Mouse (Mus musculus): ENCODE results near the gene Foxk2.
"Not testable (repeated sequence)": the region's sequence is repeated elsewhere in the genome, so short reads cannot be mapped to it uniquely, and the experiment has no call there.

The Foxk2 gene

DNA sequence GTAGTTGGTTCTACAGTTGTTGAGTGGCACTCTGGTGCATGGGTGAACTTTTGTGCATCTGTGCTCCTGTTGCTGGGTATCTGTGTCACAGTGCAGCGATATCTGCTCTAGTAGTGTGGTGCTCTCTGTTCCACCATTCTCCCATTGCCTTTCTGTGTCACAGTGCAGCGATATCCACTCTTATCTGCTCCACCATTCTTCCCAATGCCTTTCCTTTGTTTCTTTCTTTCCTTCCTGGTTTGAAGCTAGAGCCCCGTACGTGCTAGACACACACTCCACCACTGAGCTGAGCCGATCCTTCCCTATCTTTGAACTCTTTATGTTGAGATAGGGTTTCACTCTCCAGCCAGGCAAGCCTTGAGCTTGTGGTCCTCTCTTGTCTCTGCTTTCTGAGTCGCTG lies 23.1 kb downstream of the Foxk2 start:
- no peak for DNase-seq

DNA sequence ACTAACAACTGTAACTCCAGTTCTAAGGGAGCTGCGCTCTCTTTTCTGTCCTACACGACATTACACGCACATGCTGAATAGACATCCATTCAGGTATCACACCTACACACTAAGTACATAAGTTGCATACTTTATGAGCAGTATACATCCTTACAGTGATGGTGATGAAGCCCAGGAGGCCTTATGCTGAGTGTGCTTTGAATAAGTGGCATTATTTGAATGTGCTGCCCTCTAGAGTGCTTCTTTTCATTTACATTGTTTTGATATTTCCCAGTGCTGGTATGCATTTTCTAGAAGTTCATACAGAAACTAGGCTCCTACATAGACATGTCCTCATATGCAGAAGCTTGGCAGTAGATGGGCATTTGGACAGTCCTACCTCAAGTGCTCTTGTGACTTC lies 30.1 kb downstream of the Foxk2 start:
- no peak for DNase-seq

DNA sequence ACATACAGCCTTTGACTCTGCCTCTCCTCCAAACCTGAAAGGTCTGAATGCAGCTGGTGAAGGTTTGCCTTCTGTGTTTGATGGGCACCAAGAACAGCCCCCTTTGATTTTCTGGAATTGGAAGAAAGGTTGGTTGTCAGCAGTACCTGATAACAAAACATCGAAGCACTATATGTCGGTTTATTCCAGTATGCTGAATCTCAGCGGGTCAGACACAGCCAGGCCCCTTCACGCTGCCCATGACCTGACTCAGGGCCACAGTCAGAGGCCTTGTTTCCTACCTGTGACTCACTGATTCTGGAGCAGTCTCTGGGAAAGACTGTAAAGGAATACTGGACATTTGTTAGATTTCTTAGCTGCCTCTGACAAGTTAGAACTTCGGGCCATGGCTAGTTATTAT lies 35.0 kb downstream of the Foxk2 start:
- DNase-seq, result no peak

DNA sequence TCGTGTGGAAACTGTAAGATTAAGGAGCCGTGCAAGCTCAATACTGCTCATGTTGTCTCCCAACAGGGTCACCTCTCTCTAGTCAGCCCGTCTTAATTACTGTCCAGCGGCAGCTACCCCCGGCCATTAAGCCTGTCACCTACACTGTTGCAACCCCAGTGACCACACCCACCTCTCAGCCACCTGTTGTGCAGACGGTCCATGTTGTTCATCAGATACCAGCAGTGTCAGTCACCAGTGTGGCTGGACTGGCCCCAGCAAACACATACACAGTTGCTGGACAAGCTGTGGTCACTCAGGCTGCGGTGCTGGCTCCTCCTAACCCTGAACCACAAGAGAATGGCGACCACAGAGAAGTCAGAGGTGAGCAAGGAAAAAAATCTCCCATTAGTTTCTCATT lies 38.7 kb downstream of the Foxk2 start:
- DNase-seq, result no peak

DNA sequence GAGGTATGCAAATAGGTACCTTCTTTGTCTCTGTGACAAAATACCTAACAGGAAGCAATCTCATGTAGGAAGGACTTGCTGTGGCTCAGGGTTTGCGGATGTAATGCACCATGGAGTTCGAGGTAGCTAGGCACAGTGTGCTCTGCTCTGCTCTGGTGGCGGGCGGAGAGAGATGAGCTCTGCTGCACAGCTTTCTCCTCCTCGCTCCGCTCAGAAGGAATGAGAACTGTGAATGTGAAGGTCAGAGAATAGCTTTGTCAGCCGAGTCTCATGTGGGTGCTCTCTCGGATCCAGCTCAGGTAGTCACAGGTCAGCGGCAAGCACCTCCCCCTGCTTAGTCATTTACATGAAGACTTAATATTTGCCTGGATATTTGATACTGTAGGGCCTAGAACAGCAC lies 40.5 kb downstream of the Foxk2 start:
- DNase-seq, result peak; percentile 59

- DNase-seq, result no peak
These were observed 45.6 kb downstream of the Foxk2 start for GRCm38 (mm10) chr11:121305371-121305770.

GRCm38 (mm10) chr11:121306608-121307007 lies 46.8 kb downstream of the Foxk2 start:
- no peak for DNase-seq

GRCm38 (mm10) chr11:121307712-121308111 lies 47.9 kb downstream of the Foxk2 start:
- not testable (repeated sequence) for DNase-seq

- DNase-seq, result peak; percentile 27
These were observed 66.2 kb downstream of the Foxk2 start for GRCm38 (mm10) chr11:121326034-121326433.

DNA sequence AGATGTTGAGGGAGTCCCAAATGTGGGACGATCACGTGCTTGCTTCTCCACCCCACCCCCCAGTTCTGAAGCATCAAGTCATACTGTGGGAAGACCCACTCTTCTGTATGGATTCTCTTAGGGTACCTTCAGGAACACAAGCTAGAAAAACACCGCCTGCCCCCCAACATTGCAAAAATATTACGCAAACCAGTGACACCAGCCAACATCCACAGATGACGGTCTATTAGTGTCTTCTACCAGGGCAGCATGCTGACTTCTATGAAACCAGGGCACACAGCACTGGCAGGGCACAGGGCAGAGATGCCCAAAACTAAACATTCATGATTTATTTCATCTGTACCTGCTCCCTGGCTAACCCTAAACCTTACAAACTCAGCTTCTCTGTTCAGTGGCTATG lies 66.9 kb downstream of the Foxk2 start:
- no peak for DNase-seq

DNA sequence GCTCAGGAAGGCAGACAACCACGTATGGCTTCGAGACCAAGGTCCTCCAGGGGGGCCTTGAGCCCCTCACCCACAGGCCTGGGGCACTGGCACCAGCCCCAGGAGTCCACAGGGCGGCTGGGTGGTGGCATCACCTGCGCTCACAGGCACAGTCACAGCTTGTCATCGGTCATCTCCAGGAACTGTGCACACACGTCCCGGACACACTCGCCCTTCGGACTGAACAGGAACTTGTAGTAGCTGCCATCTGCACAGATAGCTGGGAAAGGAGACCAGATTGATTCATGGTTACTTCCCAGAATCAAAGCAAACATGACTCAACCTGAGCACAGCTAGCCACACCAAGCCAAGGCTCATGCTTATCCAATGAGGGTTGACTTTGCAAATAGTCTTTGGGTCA lies 68.4 kb downstream of the Foxk2 start:
- DNase-seq, result no peak

- no peak for DNase-seq
These were observed 68.8 kb downstream of the Foxk2 start for GRCm38 (mm10) chr11:121328619-121329018.

DNA sequence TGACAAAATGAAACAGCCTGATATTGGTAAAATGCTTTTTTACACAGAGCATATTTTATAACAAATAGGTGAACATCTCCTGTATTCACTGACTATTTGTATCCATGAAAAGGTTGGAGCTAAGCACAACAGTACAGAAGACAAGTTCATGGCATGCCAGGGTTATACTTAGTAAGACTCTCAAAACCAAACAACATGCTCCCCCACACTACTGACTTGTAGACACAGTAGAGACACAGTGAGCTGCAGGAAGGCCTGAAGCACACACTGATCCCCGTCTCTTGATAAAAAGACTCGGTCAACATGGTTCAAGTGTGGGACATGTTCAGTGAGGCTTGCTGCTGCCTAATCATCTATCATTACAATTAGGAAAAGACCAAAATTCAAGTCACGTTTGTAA lies 71.9 kb downstream of the Foxk2 start:
- no peak for DNase-seq

- no peak for DNase-seq
These were observed 79.9 kb downstream of the Foxk2 start for GRCm38 (mm10) chr11:121339647-121340046.

DNA sequence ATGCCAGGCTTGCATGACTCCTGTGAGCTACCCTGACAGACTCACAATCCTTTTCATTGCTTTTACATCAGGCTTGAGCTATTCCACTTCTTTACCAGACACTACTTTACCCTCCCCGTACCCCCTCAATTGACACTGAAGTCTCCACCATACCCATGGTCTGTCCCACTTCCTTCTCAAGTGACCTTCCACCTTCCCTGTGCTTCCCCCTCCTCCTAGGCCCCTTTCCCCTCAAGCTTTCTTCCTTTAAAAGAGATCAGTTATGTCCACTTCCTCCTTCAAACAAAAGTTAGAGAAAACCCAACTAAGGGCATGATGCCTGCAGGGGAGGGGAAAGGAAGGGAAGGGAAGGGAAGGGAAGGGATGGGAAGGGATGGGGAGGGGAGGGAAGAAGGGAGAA lies 80.5 kb downstream of the Foxk2 start:
- no peak for DNase-seq

DNA sequence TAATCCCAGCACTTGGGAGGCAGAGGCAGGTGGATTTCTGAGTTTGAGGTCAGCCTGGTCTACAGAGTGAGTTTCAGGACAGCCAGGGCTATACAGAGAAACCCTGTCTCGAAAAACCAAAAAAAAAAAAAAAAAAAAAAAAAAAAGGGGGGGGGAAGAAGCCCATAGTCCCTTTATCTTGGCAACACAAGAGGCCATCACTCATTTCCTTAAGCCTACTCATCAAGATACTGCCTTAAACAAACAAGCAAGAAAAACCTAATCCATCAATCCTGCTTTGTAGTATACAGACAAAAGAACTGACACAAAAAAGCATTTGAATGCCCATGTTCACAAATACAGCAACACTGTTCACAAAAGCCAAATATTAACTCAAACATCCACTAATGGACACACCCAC lies 82.6 kb downstream of the Foxk2 start:
- not testable (repeated sequence) for DNase-seq

DNA sequence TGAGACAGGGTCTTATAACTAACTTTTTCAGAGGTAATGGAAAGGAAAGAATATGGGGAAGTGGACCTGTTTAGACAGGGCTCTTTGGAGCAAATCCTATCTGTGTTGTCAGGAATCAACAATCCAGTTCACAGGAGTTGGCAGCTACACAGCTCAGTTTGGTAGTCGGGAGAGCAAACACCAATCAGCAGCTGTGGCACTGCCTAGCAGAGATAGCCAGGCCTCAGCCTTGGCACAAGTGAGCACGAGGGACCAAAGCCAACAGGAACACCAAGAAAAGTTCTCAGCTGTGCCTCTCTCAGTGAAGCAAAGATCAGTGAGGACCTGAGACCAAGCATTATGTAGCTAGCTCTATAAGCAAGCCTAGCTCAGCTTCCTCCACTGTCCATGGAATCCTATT lies 87.2 kb downstream of the Foxk2 start:
- no peak for DNase-seq

GRCm38 (mm10) chr11:121348166-121348565 lies 88.4 kb downstream of the Foxk2 start:
- no peak for DNase-seq

DNA sequence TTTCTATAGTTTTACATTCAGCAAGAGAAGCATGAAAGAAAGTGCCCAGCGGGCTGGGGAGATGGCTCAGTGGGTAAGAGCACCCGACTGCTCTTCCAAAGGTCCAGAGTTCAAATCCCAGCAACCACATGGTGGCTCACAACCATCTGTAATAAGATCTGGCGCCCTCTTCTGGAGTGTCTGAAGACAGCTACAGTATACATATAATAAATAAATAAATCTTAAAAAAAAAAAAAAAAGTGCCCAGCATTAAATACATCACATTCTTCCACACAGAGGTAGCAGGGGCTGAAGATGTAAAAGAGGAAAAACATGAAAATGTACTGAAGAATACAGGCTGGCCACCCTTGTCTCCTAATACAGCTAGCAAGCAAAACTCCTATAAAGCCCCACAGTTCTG lies 88.9 kb downstream of the Foxk2 start:
- not testable (repeated sequence) for DNase-seq

- DNase-seq, result peak; percentile 56
These were observed 93.7 kb downstream of the Foxk2 start for GRCm38 (mm10) chr11:121353326-121354090.

DNA sequence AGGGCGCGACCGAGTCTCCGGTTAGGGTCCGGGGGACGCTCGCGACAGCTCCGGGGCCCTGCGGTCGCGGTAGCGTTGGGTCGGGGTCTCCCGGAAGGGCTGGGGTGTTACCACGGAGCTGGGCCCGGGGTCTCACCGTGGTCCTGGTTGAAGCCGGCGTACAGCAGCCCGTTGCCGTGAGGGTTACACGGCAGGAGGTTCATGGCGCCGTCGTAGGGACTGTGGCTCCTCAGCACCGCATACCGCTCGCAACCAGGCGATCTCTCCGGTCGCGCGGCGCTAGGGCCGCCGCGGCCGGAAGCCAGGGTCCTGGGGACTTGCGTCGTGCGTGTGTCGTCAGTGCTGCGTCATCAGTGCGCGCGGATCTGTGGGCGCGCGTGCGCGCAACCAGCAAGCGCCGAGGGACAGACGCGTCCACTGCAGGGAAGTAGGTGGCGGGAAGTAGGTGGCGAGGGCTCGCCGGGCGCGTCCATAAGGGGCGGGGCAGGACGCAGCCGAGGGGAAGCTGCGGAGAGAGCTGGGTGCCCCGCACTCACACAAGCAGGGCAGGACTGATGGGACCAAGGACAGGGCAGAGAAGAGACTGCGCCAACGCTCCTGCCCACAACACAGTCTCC lies 94.4 kb downstream of the Foxk2 start, which contains the start of gene Wdr45b:
TSS of gene Wdr45b (minus strand) at position 355 of the 617 bp plus-strand sequence.
- peak; percentile 99 for DNase-seq

Data from kidney, postnatal 10 days (tissue).